Mouse (Mus musculus) brain, embryonic 14.5 days (tissue): ENCODE results near the gene Rock2. TPM values are rescaled to one million over a fixed set of nuclear protein-coding genes. Genes with fewer than 3 reads are reported as not detected.

ENCODE experiments used
- DNase-seq: peaks from one replicate; pipeline ENCODE4 v3.0.0-alpha.2; 2011; ENCODE audit warnings: low read depth
- CTCF ChIP-seq: fragments of 200-500 bp; IDR thresholded peaks from 2 replicates; pipeline ENCODE4 v1.5.1; 2012; ENCODE audit warnings: inconsistent platforms, mild to moderate bottlenecking, moderate library complexity, borderline replicate concordance; ENCODE audit not compliant: insufficient read depth, insufficient read length; ENCODE audit errors: extremely low read depth
- POLR2A ChIP-seq: fragments of 200-500 bp; IDR thresholded peaks from 2 replicates; pipeline ENCODE4 v1.6.1; 2012; ENCODE audit warnings: mild to moderate bottlenecking, inconsistent platforms, borderline replicate concordance; ENCODE audit not compliant: poor library complexity, insufficient read depth, insufficient read length, severe bottlenecking; ENCODE audit errors: extremely low read depth
- polyA plus RNA-seq: library from polyadenylated mRNA; depleted of rRNA; stranded (reverse); fragments of >200 nt; gene quantifications from 2 replicates; pipeline ENCODE4 v1.2.3, GENCODE M21; 2012; rRNA removed

Gene Rock2
- polyA plus RNA-seq = 15.4 and 21.8 TPM in 2 replicates

DNA sequence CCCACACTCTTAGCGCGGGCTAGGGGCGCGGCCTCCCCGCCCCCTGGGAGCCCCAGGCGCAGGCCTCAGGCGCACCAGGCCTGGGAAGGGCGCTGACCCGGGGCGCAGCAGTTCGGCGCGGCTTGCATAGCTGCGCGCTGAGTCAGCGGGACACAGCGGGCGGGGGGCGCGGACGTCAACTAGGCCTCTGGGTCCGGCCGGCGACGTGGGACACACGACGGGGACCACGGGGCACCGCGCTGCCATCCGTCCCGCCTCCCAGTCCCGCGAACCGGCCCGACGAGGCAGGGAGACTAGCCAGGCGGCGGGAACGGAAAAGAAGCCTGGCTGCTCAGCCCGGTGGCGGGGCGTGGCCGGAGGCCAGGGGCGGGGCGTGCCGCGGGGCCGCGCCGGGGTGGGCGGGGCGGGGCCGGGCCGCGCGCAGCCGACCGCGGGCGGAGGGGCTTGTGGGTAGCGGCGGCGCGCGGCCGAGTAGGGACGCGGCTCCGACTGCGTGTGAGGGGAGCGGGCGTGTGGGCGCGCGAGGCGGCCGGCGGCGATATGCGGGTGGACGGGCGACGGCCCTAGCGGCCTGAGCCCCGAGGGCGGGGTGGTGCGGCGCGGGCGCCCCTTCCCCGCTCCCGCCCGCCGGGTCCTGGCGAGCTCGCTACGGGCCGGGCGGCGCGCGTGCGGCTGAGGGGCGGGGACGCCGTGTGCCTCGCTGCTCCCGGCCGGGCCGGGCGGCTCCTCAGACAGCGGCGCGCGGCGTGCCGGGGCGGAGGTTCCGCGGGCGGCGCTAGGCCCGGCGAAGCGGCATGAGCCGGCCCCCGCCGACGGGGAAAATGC, at the start of gene Rock2:
Rock2 (plus strand) TSS at position 500 of the 825 bp plus-strand sequence.
- TF ChIP-seq POLR2A (peak; percentile 78), CTCF (no peak)
- DNase-seq = peak; percentile 92

DNA sequence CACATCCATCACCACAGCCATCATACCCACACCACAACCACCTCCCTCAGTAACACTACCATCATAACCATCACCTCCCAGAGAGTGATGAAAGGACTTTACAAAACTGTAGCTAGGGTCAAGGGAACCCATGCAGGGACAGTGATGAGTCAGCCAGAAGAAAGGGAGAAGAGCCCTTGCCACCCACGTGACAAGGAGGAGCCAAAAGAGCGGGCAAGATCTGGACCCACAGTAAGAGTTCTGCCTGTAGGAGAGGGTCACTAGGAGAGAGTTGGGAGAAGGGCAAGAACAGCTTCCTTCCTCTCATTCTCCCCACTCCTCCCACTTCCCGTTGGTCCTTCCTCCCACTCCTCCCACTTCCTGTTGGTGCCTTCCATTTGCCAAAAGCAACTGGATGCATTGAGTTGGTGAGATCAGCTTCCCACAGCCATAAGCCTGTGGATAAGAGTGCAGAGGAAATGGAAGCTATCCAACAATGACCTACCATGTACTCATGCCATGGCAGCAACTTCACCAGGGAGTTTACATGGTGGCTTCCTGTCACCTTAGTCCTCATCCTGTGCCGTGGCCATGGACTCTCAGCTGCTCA, 47.4 kb upstream of the Rock2 start:
- TF ChIP-seq POLR2A (no peak), CTCF (no peak)
- no peak for DNase-seq

DNA sequence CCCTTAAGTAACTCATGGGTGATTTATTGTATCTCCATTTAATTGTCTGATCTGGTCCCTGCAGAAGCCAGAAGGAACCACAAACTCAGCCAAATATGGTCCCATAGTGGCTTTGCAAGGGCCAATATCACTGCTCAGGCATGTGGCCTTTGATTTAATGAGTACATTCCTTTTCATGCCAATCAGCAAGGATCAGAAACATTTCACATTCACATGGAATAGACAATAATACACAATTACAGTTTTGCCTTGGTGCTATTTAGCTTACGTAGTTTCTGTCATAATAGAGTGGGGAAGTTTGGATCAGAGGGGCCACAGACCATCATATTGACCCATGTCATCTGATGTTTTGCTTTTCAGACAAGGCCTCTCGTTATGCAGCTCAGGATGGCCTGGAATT, 46.2 kb upstream of the Rock2 start:
- TF ChIP-seq CTCF (no peak), POLR2A (no peak)
- DNase-seq = no peak

DNA sequence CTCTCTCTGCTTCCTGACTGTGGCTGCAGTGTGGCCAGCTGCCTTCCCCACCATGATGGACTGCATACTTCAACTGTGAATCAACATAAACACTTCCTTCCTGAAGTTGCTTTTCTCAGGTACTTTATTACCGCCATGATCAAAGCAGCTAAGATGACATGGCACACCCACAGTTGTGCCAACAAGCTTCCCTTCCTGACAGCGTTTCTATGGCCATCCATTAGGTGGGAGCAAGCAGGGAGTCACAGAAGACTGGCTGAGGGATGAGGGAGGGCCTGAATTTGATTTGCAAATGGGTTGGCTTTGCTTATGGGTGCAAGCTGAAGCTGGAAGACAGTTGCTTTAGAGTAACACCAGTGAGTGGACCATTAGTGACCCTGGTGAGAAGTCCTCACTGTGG, 44.9 kb upstream of the Rock2 start:
- no peak for DNase-seq
- TF ChIP-seq CTCF (no peak), POLR2A (no peak)

DNA sequence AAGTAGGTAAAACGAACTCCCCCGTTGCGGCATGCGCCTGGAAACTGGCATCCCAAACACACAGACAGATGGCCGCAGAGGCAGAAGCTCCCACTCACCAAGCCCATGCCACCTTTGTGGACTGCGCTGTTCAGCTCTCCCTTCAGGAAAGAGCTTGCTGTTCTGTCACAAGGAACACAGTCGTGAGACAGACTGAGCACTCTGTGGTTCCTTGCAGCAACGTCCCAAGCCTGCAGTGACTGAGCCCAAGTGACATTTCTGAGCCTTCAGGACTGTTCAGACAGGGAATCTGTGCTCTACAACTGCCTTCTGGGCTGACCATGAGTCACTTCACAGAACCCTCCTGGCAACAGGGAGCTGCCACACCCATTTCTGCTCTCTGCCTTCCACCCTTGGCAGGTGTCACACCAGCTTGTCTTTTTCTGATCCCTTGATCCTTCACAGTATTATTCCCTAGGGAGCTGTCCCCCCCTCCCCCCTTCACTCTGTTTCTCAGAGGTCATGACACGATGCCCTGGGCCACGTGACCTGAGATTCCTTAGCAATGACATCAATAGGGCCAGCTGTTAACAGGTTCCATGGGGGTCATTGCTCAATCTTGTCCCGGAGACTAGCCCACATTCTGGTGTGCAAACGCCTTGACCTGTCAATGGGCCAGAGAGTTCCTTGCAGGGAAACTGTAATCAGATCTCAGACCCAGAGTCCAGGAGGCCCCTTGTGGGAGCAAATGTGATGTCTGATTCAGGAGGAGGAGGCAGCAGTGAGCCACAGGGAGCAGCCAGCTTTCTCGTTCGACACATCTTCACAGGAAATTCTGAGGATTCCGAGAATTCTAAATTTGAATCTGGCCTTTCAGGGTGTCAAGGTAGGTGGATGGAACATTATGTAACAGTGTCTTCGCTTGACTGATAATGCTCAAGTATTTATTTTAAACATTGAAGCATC, 44.0 kb upstream of the Rock2 start:
- no peak for DNase-seq
- no peak for TF ChIP-seq POLR2A

DNA sequence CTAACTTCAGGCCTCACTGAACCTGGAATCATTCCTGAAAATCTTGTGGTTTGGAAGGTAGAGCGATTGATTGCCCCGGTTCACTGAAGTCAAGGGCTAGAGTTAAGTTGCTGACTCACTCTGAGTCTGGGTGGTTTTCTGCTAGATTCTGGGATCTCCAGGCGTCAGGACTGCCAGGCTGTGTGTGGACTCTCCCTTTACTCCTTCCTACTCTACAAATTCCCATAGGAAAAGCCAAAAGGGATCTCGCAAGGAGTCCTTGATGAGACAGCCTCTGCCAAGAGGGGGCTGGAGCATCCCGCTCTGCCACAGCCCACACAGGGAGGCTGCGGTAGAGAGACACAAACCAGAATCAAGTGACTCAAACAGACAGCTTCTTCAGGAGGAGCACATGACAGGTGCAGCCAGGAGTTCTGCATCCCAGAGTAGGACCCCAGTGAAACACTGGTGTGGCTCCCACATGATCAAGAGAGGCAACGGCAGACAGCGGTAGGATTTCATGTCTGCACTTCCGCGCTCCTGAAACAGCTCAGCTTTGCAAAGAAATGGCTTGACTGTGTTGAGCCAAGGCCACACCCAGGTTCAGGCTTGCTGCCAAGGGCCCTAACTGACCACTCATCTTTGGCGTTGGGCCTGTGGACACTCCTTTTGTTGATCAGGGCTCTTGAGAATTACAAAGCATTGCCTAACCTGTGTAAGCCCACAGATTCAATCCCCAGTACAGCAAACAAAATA, 41.1 kb upstream of the Rock2 start:
- no peak for TF ChIP-seq POLR2A
- no peak for TF ChIP-seq CTCF
- no peak for DNase-seq

DNA sequence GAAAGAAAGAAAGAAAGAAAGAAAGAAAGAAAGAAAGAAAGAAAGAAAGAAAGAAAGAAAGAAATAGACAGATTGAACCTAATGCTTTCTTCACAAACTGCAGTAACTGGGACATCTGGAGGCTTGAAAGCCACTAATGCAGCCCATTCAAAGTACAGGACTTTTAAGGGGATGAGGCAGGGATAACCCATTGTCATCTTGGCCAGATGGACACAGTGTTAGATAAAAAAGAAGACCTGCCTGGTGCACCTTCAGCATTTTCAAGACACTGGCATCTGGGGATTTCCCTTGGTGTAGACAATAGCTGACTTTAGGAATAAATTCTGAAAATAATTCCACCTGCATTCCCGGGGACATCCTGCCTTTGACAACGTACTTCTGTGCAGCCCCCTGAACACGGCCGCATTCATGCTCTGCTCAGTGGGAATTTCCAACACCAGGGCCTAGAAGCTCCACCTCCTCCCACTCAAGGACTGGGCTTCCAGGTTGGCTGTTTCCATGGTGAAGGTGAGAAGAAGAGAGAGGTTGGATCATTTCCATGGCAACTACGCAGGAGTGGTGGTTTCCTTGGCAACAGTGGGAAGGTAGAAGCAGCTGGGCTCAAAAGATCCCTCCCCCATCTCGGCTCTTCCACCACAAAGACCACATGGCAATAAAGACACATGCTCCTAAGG, 38.9 kb upstream of the Rock2 start:
- peak; percentile 24; the same call in 1 of the 2 replicates for TF ChIP-seq POLR2A
- no peak for TF ChIP-seq CTCF
- DNase-seq = peak; percentile 98

DNA sequence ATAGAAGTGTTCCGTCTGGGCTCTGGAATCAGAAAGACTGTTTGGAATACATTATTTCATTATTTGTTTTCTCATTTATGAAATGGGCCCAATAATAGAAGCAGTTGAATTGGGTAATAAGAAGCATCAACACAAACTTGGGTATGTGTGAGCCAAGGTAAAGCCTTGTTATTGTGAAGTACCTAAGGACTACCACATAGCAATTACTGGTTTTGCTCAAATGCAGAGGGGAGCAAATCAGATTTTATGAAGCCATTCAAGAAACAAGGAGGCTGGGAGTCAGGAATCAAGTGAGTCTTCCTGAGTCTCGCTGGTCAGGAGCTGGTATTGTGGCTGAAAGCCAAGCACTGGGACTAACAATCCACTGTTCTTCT, 38.4 kb upstream of the Rock2 start:
- no peak for DNase-seq
- TF ChIP-seq CTCF (no peak), POLR2A (no peak)

DNA sequence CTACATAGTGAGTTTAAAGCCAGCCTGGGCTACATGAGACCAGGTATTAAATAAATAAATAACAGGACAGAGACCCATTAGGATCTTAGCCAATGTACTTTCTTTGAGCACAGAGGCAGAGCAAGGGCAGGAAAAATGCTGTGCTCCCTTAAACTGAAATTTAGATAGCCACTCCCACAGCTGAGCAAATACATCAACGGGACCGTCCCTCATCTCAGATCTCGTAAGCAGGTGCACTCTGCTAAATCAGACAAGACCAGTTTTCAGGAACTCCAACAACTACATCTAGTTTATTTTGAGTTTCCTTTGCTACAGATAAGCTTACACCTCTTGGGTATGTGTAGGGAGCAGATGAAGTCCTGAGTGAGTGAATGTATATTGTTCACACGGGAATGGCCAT, 36.6 kb upstream of the Rock2 start:
- DNase-seq = no peak
- TF ChIP-seq POLR2A (no peak), CTCF (no peak)

DNA sequence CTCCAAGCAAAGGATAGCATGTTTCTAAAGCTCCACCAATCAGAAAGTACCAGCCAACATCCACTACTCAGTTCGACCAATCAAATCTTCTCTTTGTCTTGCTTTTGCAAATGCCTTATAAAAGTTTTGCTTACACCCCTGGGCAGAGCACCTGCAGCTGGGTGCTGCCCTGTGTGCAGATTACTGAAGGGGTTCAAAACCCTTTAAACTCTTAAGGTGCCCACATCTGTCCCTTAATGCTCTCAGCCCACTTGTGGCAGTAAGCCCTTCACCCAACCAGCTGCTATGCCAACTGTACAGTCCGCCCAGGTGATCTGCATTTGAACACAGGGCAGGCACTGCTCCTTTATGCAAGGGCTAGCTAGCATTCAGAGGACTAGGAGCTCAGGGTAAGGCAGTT, 34.9 kb upstream of the Rock2 start:
- no peak for DNase-seq
- TF ChIP-seq CTCF (no peak), POLR2A (no peak)

DNA sequence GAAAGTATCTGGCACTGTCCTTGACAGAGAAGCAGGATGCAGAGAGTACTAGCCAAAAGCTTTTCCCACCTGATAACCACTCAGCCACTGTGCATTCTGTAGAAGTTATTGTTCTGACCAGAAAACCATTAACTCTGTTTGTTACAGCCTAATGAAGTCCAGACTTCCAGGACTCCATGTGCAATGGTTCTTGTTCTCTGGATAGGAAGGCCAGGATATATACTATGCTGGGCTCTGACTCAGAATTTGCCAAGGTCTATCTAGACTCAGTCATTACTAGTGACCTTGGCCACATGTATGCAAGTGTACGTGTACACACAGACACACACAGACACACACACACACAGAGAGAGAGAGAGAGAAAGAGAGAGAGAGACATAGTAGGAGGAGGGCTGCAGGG, 34.2 kb upstream of the Rock2 start:
- no peak for DNase-seq
- TF ChIP-seq POLR2A (no peak), CTCF (no peak)
